Mouse (Mus musculus) forebrain, embryonic 11.5 days (tissue): ENCODE results near the gene Zfp426. TPM values are rescaled to one million over a fixed set of nuclear protein-coding genes. Genes with fewer than 3 reads are reported as not detected.

Experiments
- ATAC-seq: fragments of 200-750 bp; cut with Nextera tagmentation; replicated peaks from 2 replicates; pipeline ENCODE4 v1.8.0; 2017; ENCODE audit warnings: moderate TSS enrichment; ENCODE audit not compliant: low FRiP score
- DNase-seq: peaks from one replicate; pipeline ENCODE4 v3.0.0-alpha.2; 2017; ENCODE audit warnings: low spot score
- H3K27ac ChIP-seq: fragments of 300-500 bp; sonication (generic); 2 replicates; pipeline ENCODE4 v1.5.1; 2014; ENCODE audit warnings: low read depth, low read length
- H3K27me3 ChIP-seq: fragments of 300-500 bp; sonication (generic); 2 replicates; pipeline ENCODE4 v1.6.1; 2014; ENCODE audit warnings: mild to moderate bottlenecking, low read length, mixed read lengths; ENCODE audit not compliant: control insufficient read depth, insufficient read depth
- H3K36me3 ChIP-seq: fragments of 300-500 bp; sonication (generic); 2 replicates; pipeline ENCODE4 v1.6.1; 2014; ENCODE audit warnings: mild to moderate bottlenecking, low read length, moderate library complexity, mixed read lengths; ENCODE audit not compliant: control insufficient read depth, insufficient read depth
- H3K4me1 ChIP-seq: fragments of 300-500 bp; sonication (generic); replicated peaks from 2 replicates; pipeline ENCODE4 v1.6.1; 2014; ENCODE audit warnings: low read length, mixed read lengths; ENCODE audit not compliant: control insufficient read depth, insufficient read depth
- H3K4me2 ChIP-seq: fragments of 300-500 bp; sonication (generic); 2 replicates; pipeline ENCODE4 v1.6.1; 2014; ENCODE audit warnings: low read depth, mild to moderate bottlenecking, low read length, moderate library complexity, mixed read lengths; ENCODE audit not compliant: severe bottlenecking
- H3K4me3 ChIP-seq: fragments of 300-500 bp; sonication (generic); 2 replicates; pipeline ENCODE4 v1.5.1; 2014; ENCODE audit warnings: low read depth, low read length
- H3K9ac ChIP-seq: fragments of 300-500 bp; sonication (generic); 2 replicates; pipeline ENCODE4 v1.6.1; 2014; ENCODE audit warnings: low read length
- H3K9me3 ChIP-seq: fragments of 300-500 bp; sonication (generic); 2 replicates; pipeline ENCODE4 v1.6.1; 2016; ENCODE audit warnings: low read length, mixed read lengths; ENCODE audit not compliant: control insufficient read depth
- WGBS: fragments of 180-500 bp; shearing (Covaris S2); extraction: QIAGEN DNeasy Blood & Tissue Kit; methylation state at CpG from one replicate; pipeline ENCODE4 v1.1.7; 2014; 5-methylcytosine and 5-hydroxymethylcytosine counted together
- polyA plus RNA-seq: library from polyadenylated mRNA; unstranded; fragments of >200 nt; fragmentation: Nextera tagmentation; extraction: Ambion mirVana; gene quantifications from 2 replicates; pipeline ENCODE4 v1.2.1, GENCODE M21; 2014

Zfp426 gene
- polyA plus RNA-seq, 1 experiment from 2014 or later = 35.4 TPM

- H3K4me3 ChIP-seq = no peak overlapping the region
- DNase-seq = no peak
- no peak overlapping the region for H3K4me2 ChIP-seq
- no peak overlapping the region for H3K27ac ChIP-seq
- ATAC-seq = no peak
- 89% methylated on average over 3 of the region's 3 CpGs for WGBS
- no peak overlapping the region for H3K9ac ChIP-seq
- H3K27me3 ChIP-seq = no peaks in the 10 kb centered on the region
- peaks cover 2% of the 10 kb centered on the region; the same call in 1 of the 2 replicates for H3K36me3 ChIP-seq
- H3K4me1 ChIP-seq = peaks cover 2% of the 10 kb centered on the region; the same call in 1 of the 2 replicates
- no peaks in the 10 kb centered on the region for H3K9me3 ChIP-seq
Observed at GRCm38 (mm10) chr9:20514016-20514415, 21.5 kb upstream of the Zfp426 start.

- H3K27ac ChIP-seq = no peak overlapping the region
- no peak overlapping the region for H3K4me3 ChIP-seq
- H3K9me3 ChIP-seq = no peaks in the 10 kb centered on the region
- WGBS = 92% methylated on average over 8 of the region's 8 CpGs
- no peaks in the 10 kb centered on the region for H3K27me3 ChIP-seq
- H3K4me2 ChIP-seq = no peak overlapping the region
- ATAC-seq = no peak
- H3K36me3 ChIP-seq = peaks cover 2% of the 10 kb centered on the region; the same call in 1 of the 2 replicates
- H3K4me1 ChIP-seq = peaks cover 2% of the 10 kb centered on the region; the same call in 1 of the 2 replicates
- no peak for DNase-seq
- no peak overlapping the region for H3K9ac ChIP-seq
Observed at GRCm38 (mm10) chr9:20512714-20513113, 20.2 kb upstream of the Zfp426 start.

DNA sequence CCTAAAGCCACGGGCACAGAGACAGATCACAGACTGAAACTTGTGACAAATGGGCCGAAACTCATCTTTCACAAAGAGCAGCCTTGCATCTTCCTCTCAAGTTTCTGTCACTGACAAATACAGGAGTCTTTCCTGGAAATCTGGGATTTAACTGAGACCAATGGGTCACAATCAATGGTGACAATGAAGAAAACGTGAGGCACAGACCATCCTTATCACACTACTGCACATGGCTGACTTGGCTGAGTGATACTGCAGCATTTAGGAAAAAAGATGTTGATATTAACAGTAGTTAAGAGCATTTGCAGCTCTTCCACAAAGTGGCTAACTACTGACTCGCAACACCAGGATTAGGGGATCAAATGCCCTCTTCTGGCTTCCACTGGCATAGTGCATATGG, 19.1 kb upstream of the Zfp426 start:
- Histone ChIP-seq H3K9ac (no peak overlapping the region), H3K27ac (no peak overlapping the region), H3K9me3 (no peaks in the 10 kb centered on the region), H3K4me3 (no peak overlapping the region), H3K27me3 (no peaks in the 10 kb centered on the region), H3K4me1 (peaks cover 2% of the 10 kb centered on the region; the same call in 1 of the 2 replicates), H3K36me3 (peaks cover 3% of the 10 kb centered on the region; the same call in 1 of the 2 replicates), H3K4me2 (no peak overlapping the region)
- no peak for ATAC-seq
- no peak for DNase-seq
- 82% methylated on average over 4 of the region's 4 CpGs for WGBS

DNA sequence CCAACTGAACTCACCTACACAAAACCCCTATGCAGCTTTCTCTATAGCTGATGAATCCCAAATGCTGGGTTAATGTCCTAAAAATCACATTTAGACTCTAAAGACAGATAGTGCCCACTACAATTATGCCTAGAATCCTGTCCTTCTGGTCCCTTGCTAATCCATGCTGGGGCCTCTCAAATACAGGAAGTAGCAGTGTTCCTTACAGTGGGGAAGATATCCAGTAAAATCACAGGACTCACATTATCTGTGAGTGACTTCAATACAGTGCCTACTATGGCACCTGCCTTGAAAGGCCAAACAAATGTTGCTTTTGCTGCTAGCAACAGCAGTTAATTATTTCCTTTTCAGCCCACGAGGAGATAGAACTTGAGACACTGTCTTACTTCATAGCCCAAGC, 17.8 kb upstream of the Zfp426 start:
- H3K4me2 ChIP-seq = no peak overlapping the region
- peaks cover 2% of the 10 kb centered on the region; the same call in 1 of the 2 replicates for H3K4me1 ChIP-seq
- no peaks in the 10 kb centered on the region for H3K27me3 ChIP-seq
- no peak overlapping the region for H3K4me3 ChIP-seq
- no peak overlapping the region for H3K27ac ChIP-seq
- no peak for DNase-seq
- peaks cover 11% of the 10 kb centered on the region; the same call in 1 of the 2 replicates for H3K36me3 ChIP-seq
- WGBS = 80% methylated on average over 1 of the region's 1 CpGs
- no peak overlapping the region for H3K9ac ChIP-seq
- no peak for ATAC-seq
- H3K9me3 ChIP-seq = no peaks in the 10 kb centered on the region

GRCm38 (mm10) chr9:20509676-20510075, 17.1 kb upstream of the Zfp426 start:
- no peak for ATAC-seq
- Histone ChIP-seq H3K27me3 (no peaks in the 10 kb centered on the region), H3K9me3 (no peaks in the 10 kb centered on the region), H3K36me3 (peaks cover 11% of the 10 kb centered on the region; the same call in 1 of the 2 replicates), H3K27ac (no peak overlapping the region), H3K4me1 (peaks cover 2% of the 10 kb centered on the region; the same call in 1 of the 2 replicates), H3K4me3 (no peak overlapping the region), H3K4me2 (no peak overlapping the region), H3K9ac (no peak overlapping the region)
- WGBS = 82% methylated on average over 3 of the region's 3 CpGs
- no peak for DNase-seq

- WGBS = 91% methylated on average over 5 of the region's 5 CpGs
- Histone ChIP-seq H3K4me3 (no peak overlapping the region), H3K36me3 (peaks cover 37% of the 10 kb centered on the region), H3K27me3 (no peaks in the 10 kb centered on the region), H3K4me1 (no peaks in the 10 kb centered on the region), H3K4me2 (no peak overlapping the region), H3K9ac (no peak overlapping the region), H3K9me3 (no peaks in the 10 kb centered on the region), H3K27ac (no peak overlapping the region)
- ATAC-seq (no peak), DNase-seq (no peak)
Observed at GRCm38 (mm10) chr9:20504801-20505200, 12.3 kb upstream of the Zfp426 start.

GRCm38 (mm10) chr9:20493281-20493680, 735 bp upstream of the Zfp426 start:
- Histone ChIP-seq H3K27ac (peak overlapping the region; percentile 91), H3K27me3 (no peaks in the 10 kb centered on the region), H3K36me3 (peaks cover 7% of the 10 kb centered on the region; the same call in 1 of the 2 replicates), H3K9me3 (no peaks in the 10 kb centered on the region), H3K4me2 (peak overlapping the region; percentile 81), H3K4me3 (peak overlapping the region; percentile 92), H3K9ac (peak overlapping the region; percentile 87), H3K4me1 (peaks cover 2% of the 10 kb centered on the region; the same call in 1 of the 2 replicates)
- no peak for DNase-seq
- ATAC-seq = no peak
- WGBS = 11% methylated on average over 9 of the region's 9 CpGs

- no peaks in the 10 kb centered on the region for H3K9me3 ChIP-seq
- no peaks in the 10 kb centered on the region for H3K27me3 ChIP-seq
- 14% methylated on average over 20 of the region's 20 CpGs for WGBS
- H3K4me3 ChIP-seq = peak overlapping the region; percentile 92
- peak overlapping the region; percentile 87 for H3K9ac ChIP-seq
- H3K27ac ChIP-seq = peak overlapping the region; percentile 91
- no peak for DNase-seq
- H3K36me3 ChIP-seq = peaks cover 4% of the 10 kb centered on the region; the same call in 1 of the 2 replicates
- ATAC-seq = no peak
- peak overlapping the region; percentile 81 for H3K4me2 ChIP-seq
- peaks cover 2% of the 10 kb centered on the region; the same call in 1 of the 2 replicates for H3K4me1 ChIP-seq
Observed at GRCm38 (mm10) chr9:20491858-20492526, 554 bp downstream of the Zfp426 start.

DNA sequence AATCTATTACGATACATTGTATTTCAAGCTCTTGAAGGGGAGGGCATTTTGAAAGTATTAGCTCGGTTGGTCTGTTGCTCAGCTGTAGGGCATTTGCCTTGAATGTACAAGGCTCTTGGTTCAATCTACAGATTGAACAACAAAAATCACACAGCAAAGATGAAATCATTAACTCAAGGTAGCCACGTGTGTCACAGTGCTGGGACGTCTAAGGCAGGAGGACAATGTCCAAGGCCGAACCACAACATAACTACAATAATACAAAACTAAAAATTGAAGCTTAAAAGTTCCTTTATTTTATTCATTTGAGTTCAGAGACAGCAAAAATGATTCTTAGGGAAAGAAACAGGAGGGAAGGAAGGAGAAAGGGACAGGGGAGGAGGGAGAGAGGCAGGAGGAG, 3.0 kb downstream of the Zfp426 start:
- Histone ChIP-seq H3K27ac (no peak overlapping the region), H3K4me2 (no peak overlapping the region), H3K9ac (no peak overlapping the region), H3K4me3 (no peak overlapping the region), H3K9me3 (no peaks in the 10 kb centered on the region), H3K27me3 (no peaks in the 10 kb centered on the region), H3K36me3 (peaks cover under 1% of the 10 kb centered on the region; the same call in 1 of the 2 replicates), H3K4me1 (peaks cover 2% of the 10 kb centered on the region; the same call in 1 of the 2 replicates)
- WGBS = 91% methylated on average over 5 of the region's 5 CpGs
- DNase-seq = no peak
- ATAC-seq = no peak
